Mouse (Mus musculus) natural killer cell, adult 2 months (primary cell): ENCODE data around the gene Hpn.
A peak's percentile ranks its signal among the peaks of the same experiment; 100 is the strongest.

Experiments
- DNase-seq, 2 experiments: peaks; one replicate each; pipeline ENCODE4 v3.0.0; 2022; ENCODE audit warnings: low spot score in 2 of 2

The Hpn gene

DNA sequence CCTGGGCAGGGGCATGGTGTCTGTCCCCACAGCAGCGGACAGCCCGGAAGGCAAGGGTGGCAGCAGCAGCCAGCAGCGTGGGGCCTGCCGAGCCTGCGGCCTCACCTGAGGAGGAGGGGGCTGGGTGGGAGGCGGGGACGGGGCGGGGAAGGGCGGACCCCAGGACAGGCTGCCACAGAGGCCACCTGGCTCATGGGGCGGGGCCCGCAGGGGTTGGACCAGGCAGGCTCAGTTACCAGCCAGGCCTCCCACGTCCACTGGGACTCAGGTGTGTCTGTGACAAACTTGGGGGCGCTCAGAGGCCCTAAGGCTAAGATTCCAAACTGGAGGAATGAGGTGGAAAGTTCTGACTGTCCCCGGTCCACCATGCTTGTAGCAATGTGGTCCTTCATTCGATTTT, at the start of gene Hpn:
Gene Hpn, minus strand, starts transcription at position 109 of the 400 bp plus-strand sequence.
- no peak for DNase-seq

DNA sequence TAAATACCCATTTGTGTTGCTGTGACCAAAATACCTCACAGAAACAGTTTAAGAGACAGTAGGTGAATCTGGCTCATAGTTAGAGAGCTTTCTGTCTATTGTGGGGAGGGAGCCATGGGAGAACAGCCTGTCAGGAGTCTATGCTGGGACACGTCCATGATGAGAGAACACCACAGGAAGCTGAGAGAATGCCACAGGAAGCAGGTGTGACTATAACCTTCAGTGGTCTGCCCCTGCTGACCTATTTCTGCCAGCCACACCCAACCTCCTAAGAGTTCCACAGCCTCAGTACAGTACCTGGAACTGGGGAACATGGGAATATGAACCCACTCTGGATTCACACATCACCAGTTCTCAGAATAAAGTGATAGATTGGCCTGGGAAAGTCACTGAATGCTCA, 49.7 kb upstream of the Hpn start:
- peak in 1 of 2 experiments; percentile 21 for DNase-seq

DNA sequence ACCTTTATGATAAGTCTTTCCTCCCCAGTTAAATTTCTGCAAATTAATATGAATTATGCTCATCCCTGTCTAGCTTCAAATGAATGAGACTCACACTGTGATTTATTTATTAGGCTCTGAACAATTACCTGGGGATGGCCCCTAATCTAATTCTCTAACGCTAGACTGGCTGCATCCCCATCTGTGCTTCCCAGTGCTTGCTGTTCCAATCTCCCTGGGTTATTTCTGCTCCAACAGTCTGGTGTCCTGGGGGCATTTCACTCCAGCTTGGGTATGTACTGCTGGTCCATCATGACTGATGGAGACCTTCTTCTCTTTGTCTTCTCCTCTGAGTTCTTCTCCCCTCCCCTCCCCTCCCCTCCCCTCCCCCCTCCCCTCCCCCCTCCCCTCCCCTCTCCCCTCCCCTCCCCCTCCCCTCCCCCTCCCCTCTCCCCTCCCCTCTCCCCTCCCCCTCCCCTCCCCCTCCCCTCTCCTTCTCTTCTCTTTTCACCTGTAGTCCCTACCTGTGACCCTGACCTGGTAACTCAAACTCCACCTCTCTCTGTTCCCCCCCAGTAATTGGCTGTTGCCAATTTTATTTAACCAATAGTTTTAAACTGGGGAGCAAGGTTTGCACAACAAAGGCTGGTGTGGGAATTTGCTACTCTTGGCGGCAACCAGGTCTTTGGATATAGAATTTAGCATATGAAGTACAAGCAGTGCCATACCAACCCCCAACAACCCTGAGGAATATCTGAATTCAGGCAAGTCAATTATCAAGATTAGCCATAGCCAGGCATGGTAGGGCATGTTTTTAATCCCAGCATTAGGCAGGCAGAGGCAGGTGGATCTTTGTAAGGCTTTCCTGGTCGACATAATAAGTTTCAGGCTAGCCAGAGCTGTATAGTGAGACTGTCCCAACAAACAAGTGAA, 48.8 kb upstream of the Hpn start:
- DNase-seq, result no peak

DNA sequence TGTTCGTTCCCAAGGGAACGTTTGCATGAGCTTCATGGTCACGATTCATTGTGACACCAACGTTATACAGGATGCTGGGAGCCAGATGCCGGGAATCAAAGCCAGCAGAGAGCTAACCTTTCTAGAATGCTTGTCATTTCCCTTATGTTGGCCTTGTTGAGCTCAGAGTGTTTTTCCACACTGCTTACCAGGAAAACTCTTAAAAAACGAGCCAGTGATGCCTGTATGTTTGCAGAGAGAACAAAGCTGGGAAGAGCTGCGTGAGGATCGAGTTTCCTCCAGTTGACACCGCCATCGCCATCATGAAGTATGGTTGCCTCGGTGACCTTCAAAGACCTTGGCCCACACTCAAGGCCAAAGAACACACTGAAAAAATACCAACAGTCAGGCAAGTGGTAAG, 47.2 kb upstream of the Hpn start:
- DNase-seq, result no peak

DNA sequence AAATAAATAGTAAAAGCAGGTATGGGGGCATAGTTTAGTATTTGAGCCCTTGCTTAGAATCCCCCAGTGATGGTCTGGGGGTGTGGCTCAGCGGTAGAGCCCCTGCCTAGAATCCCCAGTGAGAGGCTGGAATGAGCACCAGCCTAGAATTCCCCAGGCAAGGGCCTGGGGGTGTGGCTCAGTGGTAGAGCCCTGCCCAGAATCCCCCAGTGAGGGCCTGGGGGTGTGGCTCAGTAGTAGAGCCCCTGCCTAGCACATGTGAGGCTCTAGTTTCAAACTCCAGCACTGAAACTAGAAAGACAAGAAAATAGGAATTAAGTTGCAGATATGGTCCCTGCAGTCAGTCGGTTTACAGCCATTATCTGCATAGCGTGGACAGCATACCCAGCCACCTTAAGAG, 46.7 kb upstream of the Hpn start:
- no peak for DNase-seq

DNA sequence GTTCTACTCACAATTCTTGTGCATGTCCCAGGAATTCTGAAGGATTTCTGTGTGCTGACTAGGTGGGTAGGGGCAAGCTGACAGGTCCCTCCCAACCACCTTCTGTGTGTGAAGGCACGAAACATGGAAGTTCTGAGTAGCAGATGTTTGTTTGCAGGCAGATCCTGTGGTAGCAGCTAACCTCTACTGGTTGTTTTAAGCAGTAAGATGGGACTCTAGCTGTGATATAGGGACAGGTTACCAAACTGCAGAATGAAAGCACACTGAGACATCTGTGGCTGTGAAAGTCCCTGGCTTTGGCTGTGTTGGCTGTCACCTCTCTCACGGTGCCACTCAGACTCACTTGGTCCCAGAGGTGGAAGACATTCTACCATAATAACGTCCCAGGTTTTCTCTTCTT, 46.2 kb upstream of the Hpn start:
- DNase-seq, result peak; percentile 61 to 79

DNA sequence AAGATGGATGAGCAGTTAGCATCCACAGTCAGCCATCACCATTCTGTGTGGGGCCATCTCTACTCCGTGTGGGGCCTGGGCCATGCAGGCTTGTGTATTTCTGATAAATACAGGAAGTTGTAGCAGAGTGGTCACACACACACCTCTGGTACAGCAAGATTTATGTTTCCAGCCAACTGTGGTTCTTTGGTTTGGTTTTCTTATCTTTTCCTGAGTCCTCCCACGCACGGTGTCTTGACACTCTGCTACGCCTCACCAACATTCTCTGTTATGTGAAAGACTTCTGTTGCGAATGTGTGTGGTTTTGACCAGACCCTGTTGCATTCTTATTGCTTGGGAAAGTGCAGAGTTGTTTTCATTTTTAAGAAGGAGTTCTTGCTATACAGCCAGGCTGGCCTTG, 45.7 kb upstream of the Hpn start:
- DNase-seq, result peak; percentile 73 to 86

DNA sequence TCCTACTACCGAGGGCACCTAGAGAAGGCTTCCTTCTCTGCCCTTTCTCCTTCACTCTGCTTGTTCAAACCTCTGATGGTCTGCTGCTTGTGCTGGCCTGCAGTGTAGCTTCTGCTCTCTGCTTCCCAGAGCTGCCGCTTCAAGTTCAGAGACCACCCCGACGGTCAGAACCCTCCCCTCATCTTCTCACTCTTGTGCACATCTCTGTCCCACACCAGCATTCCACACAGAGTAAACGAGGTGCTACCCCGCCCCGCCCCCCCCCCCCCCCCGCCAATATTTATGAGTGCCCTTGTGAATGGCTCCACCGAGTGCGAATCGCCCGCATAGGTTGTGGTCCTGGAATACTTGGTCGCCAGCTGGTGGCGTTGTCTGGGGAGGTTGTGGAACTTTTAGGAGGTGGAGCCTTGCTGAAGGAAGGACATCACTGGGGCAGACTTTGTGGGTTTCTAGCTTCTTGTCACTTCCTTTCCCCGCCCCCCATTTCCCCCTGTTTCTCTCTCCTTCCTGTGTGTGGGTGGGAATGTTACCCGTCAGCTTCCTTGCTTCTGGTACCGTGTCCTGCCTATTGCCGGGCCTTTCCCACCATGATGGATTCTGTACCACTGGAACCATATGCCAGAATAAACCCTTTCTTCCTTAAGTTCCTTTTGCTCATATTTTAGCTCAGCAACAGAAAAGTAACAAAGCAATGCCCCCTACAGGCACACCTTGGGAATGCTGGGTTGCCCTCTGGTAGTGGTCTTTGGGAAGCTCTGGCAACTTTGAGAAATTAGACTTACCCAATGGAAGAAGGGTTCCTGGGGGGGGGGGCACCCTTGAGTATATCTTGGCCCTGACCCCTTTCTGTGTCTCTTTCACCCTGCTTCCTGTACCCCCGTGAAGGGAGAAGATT, 41.2 kb upstream of the Hpn start:
- DNase-seq, result peak; percentile 73 to 74

DNA sequence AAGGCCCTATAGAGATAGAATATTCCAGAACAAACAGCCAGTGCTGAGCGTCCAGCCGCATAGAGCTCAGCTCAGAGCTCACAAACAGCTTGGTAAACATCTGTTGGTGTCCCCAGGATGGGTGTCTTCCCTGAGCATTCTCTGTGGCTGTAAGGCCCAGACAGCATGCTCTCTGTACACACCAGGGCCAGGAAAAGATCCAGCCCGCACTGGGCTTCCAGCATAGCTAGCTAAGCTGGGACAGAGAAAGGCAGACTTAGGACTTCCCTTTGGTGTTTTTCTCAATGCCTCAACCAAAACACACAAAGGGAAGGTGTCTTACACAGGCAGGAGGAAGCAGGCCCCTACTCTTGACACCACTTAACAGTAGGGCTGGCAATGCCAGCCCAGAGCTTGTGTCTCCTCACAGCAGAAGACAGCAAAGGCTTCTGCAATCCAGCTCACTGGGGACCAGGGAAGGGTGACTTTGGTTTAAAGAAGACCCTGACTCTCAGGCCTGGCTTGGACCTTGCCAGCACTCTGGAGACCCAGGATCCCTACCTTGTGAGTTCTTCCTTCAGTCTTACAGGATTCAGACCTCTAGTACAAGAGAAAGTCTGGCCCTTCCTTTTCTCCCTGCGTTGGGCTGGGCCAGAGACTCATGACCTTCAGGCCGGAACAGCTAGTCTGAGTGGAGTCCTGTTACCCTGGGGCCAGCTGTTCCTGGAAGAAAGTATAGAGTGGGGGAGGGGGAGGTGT, 40.4 kb upstream of the Hpn start, which contains the start of gene Gramd1a:
Gene Gramd1a, minus strand, starts transcription at position 601 of the 738 bp plus-strand sequence.
- no peak for DNase-seq

DNA sequence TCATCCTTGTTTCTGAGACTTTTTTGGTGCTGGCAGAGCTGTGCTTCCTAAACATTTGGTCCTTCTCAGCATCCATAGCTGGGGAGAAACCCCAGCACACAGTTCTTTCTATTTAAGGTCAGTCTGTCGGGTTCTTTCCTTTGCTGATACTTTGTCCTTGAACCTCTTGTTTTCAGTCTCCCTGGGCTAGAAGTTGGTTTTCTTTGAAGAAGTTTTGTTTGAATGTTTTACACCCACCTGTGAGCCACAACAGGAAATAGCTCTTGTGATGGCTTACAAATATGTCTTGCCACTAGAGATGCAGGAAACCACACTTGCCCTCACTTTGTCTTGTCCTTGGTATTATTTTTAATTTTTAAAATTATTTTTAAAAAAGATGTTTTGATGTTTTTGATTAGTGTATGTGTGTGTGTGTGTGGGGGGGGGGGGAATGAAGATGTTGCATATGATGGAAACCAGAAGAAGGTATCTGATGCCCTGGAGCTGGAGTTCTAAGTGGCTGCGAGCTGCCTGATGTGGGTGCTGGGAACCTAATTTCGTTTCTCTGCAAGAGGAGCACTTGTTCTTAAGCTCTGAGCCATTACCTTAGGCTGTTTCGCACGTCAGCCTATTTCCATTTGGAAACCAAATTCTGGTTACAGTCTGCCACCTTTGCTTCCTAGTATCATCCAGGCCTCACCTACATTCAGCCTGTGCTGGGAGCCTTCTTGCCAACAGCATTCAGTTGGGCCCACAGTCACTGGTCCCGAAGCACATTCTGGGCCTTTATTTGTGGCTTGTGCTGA, 38.6 kb upstream of the Hpn start:
- DNase-seq, result peak; percentile 56 to 68

DNA sequence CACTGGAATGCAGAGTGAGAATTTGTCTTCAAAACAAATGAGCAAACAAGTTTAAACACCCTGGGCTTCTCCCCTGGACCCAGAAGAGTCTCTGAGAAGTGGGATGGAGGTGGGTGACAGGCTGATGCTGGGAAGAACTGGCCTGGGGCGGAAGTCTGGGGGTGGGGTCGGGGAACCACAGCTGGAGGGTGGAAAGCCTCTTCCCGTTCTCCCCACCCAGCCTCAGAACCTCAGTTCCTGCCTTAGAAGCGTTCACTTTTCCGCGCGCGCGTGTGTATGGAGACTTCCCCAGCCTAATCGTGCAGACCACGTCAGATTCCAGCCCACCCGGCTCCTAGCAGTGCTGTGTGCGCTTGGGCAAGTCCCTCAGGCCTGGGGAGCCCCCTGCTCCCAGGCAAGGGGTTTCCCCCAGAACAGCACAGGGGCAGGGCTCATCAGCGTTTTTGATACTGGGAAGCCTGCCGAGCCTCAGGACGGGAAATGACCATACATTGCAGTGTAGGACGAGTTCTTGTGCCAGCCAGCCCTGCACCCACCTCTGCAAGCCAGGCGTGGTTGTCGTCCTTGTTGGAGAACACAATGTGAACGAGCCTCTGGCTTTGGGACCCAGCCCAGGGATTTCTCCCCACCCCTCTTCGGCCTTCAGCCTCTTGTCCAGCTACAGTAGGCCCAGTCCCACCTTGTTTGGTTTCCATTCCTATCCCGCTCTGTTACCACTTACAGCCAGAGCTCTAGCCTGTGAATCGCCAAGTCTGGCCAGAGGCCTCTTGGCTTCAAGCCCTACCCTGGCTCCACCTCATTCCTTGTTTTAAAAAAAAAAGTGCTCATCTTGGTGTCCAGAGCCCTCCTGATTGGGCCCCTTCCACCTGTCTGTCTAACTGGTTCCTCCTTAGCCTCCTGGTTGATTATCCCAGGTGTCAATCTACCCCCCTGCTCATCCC, 36.5 kb upstream of the Hpn start:
- DNase-seq, result peak; percentile 82 to 86

DNA sequence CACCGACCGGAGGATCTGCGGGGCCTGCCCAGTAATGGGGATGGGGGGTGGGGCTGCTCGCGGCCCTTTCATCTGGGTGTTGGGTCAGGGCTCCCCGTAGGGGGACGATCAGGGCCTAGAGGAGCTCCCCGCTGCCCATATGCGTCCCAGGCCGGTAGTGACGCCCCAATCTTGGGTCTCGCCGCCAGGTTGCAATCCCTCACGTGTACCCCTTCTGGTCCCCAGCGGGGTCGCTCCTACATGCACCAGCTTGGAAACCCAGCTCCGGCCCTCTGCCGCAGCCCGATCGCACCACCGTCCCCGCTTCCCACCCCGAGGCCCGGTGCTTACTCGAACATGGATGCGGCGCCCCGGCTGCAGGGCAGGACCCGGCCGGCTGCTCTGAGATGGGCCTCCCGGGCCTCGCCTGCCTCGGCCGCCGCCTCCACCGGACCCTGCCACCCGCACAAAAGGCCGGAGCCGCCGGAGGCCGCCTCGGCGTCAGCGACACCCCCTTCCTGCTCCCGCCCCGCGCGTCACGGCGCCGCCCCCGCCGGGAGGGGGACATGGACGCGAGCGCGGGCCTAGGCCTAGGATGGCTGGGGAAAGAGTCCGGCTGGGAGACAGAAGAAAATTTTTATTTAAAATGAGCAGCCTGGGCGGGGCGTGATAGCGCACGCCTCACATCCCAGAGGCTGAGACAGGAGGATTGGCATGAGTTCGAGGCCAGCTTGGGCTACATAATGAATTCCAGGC, 35.6 kb upstream of the Hpn start:
- DNase-seq, result peak; percentile 77 to 79

DNA sequence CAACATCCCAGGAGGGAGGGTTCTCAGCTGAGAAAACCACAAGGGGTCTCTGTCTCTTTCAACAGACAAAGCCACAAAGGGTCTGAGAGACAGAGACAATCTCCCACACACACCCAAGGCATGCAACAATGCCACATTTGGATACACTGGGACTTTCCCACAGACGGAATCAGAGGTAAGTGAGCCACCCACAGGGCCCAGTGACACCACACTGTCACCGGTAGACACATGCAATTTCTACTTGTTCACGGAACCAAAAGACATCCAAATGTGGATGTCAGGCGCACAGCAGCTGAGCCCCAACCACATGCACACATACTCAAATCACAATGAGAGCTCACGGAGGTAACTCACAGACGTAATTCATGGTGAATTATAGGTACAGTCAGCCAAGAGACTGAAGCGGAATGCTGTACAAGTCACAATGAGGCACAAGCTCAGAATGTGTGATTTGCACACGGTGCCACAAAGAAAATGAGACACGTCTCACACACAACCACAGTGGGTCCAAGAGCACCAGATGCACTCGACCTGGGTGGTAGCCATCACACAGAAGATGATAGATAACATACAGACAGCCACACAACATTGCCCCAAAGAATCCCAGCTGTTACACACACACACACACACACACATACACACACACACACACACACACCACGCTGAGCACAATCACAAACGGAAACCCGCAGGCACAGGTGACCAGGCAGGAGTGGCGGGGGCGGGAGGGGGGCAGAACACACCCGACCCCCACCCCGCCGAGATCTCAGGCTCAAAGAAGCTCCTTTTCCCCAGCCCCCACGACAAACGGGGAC, 34.9 kb upstream of the Hpn start:
- peak; percentile 75 to 79 for DNase-seq

DNA sequence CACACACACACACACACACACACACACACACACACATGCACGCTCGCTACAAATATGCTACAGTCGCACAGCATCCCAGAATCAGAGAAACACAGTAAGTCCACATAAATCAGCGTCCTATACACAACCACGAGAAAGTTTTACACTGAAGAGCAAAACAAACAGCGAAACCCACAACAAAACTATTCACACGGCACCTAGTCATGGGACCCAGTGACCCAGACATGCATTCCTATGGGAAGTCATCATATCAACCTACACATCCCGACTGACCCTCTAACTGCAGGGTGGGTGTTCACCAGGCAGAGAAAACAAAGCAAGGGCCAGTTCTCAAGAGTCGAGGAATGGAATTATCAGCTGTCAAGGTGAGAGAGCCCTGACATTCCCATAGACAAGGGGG, 34.2 kb upstream of the Hpn start:
- no peak for DNase-seq

DNA sequence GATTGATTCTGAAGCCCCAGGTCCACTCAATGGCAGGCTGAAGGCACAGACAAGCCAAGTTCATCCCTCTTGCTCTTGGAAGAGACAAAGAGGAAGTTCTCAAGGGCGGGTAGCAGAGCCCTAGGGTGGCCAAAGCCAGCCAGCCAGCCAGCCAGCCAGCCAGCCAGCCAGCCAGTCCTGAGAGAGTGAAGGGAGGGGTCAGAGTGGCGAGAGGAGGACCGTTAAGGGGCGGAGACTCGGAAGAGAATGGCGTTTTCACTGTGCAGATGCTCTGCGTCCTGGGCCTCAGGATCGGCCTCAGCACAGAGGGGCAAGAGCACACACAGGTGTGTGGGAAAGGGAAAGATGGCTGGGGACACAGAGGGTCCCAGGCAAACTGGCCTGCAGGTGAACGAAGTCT, 33.7 kb upstream of the Hpn start:
- DNase-seq, result peak; percentile 67 to 72

DNA sequence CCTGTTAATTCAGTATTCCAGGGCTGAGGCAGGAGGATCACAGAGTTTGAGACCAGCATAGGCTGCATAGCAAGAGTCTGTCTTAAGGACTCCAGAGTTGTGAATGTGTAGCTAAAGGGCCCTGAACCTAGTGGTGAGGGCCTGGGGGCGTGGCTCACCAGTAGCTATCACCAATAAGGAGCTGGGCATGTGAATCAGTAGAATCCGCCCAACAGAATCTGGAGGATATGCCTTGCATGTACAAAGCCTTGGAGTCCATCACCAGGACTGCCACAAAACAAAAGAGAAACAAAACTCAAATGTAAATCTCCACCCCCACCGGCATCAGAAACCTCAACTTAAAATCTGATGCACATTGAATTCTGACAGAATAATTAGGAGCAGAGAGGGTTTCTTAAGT, 33.0 kb upstream of the Hpn start:
- DNase-seq, result peak in 1 of 2 experiments; percentile 28

DNA sequence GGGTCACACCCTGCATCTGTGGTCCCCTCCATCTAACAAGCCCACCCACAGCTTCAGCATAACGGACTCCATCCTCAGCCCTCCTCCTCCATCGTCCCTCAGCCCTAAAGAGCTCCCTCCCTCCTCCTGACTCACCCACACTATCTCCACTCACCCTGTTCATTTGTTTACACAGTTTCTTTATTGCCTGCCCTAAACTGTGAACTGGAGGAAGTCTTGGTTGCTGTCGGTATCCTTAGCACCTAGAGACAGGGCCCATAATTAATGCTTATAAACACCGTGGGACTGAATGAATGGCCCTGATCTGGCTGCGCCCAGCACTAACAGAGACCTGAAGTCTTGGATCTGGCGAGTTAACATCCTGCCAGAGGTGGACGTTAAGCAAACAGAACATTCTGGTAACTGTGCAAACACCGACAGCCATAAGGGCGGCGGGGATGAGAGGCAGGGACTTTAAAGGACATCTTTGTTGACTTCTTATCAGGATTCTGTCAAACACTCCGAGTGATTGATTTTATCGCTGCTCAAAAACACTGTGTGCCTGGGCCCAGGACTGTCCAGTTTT, 30.6 kb upstream of the Hpn start:
- no peak for DNase-seq

DNA sequence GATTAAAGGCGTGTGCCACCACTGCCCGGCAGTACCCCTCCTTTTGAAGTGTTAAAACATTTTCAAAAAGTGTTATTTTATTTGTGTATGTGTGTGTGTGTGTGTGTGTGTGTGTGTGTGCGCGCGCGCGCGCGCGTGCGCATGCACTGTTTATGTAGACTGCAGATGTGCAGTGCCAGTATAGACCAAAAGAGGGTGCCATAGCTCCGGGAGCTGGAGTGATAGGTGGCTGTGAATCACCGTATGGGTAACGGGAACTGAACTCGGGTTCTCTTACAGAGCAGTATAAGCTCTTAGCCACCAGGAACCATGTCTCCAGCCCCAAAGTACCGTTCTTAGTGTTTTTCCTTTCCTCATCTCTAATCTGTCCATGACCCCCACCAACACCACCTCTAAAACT, 29.8 kb upstream of the Hpn start:
- DNase-seq, result peak in 1 of 2 experiments; percentile 32
